Mouse (Mus musculus) hindbrain, embryonic 16.5 days (tissue): ENCODE data around the gene Klra3. TPM values are rescaled to one million over a fixed set of nuclear protein-coding genes. Genes with fewer than 3 reads are reported as not detected.

Experiments used
- polyA plus RNA-seq: library from polyadenylated mRNA; unstranded; fragments of >200 nt; fragmentation: Nextera tagmentation; extraction: Ambion mirVana; gene quantifications from 2 replicates; pipeline ENCODE4 v1.2.1, GENCODE M21; 2015

The Klra3 gene
- polyA plus RNA-seq, 1 experiment from 2014 or later: not detected

Other genes starting within 250 kb of the Klra3 start
- not detected in 2 replicates for gene Klra8, start 207.7 kb downstream of the Klra3 start, polyA plus RNA-seq
- gene Klra9, start 144.5 kb downstream of the Klra3 start, polyA plus RNA-seq: not detected in 2 replicates
- gene Klra7, start 104.3 kb downstream of the Klra3 start, polyA plus RNA-seq: not detected in 2 replicates
- gene Klra10, start 55.6 kb downstream of the Klra3 start, polyA plus RNA-seq: not detected in 2 replicates
- not detected in 2 replicates for gene Klra1, start 49.3 kb upstream of the Klra3 start, polyA plus RNA-seq